Mouse (Mus musculus) mouse embryonic stem cell (cell line): Measurements from ENCODE around the gene Rgs6.

Experiments used
- in situ Hi-C, 2 experiments: fragments of 300-500 bp; cut with MboI; formaldehyde crosslinking; loops; 1 replicate in 1 of 2; 3 replicates in 1 of 2; pipeline ENCODE4 v1.14.3; 2019 to 2020; ENCODE audit warnings: low sequenced_read_pairs in 2 of 2, low pct_unique_long_range_greater_than_20kb in 1 of 2, mixed read lengths in 1 of 2; ENCODE audit not compliant: unreplicated experiment in 1 of 2

Rgs6 gene

DNA sequence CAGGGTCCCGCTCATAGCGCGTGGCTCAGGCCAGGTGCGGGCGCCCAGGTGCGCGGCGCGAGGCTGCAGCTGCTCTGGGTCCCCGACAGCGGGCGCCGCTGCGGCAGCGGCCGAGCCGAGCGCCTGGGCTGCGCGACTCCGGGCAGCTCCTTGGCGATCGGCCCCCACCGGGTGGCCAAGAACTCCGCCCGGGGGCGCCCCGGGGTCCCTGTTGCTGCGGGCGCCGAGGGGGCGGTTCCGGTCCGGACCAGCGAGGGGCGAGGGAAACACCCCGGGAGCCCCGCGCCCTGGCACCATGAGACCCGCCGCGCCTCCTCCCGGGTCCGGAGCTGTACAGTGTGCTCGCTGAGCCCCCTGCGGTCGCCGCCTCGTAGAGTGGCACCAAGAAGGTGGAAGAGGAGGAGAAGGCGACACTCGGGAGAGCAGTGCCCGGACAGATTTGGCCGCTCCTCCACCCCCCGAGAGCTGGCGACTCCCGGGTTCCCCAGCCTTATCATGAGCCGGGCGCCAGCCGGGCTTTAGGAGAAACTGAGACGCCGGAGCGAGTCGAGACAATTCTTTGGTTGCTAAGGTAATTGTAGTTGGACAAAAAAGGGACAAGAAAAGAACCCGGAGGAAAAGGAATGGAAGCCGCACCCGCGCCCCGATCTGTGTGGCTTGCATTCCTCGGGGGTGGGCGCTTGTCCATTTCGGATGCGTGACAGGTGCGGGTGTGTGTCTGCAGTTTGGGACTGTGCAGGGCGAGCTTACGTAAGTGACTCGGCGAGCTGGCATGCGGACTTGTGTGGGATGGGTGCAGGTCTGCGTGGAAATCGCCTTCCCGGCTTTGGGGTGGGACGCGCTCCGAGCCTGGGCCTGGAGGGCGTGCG lies 29.0 kb downstream of the Rgs6 start:
- in situ Hi-C loops: no loop called here

DNA sequence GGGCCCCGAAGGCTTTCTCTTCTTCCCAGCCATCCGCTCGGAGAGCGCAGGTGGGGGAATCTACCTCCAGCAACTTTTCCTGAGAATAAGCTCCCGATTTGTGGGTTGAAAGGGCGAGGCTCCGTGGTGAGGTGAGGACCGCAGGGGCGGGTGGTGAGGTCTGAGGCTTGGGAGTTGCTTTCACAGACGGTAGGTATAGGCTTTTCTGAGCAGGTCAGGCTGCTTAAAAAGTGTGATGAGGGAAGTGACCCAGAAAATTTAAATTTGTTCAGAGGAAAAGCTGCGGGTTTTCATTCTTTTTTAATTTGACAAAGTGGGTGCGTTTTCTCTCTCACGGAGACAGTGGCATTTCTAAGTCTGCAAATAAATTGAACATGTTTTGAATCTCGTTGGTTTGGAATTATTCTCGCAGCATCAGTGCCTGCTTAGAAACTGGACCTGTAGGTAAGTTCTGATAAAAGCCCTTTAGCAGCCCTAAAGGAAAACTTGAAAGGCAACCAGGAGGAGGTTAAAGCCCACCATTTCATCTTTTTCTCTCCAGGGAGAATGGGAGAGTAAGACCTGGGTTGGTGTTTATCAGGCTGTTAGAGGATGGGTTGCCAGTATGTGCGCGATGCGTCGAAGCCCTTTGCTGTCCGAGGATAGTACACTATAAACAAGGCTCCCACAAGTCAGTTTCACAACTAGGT lies 29.7 kb downstream of the Rgs6 start:
- in situ Hi-C loops: no loop called here

DNA sequence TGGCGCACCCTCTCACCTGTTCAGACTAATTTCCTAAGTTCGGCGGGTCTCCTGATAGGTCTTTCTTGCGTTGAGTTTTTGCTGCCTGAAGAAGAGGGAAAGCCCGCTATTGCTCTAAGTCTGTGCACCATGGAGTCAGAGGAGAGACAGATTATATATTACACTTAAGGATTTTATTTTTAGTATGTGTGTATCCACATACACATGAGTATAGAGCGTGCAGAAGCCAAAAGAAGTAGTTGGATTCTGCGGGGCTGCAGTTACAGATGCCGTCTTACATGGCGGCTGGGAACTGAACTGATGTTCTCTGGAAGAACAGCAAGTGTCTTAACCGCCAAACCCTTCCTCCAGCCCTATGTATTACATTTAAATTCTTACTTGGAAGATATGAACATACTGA lies 52.3 kb downstream of the Rgs6 start:
- in situ Hi-C loops: no loop called here

DNA sequence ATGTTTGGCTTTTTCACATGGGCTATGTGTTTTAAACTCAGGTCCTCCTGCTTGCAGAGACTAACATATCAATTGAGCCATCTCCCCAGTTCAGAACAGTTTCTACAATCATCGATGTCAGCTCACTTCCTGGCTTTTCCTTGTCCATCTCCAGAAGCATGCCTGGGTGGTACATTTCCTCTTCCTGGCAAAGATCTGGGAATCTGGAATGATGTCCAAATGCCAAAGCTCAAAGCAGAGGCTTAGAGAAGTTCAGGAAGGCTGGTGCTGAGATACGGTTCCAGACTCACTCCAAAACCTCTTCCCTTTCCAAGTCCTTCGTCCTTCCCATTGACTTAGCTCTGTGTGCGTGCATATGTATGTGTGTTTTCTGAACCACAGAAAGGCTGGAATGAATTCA lies 59.8 kb downstream of the Rgs6 start:
- in situ Hi-C loops: no loop called here

DNA sequence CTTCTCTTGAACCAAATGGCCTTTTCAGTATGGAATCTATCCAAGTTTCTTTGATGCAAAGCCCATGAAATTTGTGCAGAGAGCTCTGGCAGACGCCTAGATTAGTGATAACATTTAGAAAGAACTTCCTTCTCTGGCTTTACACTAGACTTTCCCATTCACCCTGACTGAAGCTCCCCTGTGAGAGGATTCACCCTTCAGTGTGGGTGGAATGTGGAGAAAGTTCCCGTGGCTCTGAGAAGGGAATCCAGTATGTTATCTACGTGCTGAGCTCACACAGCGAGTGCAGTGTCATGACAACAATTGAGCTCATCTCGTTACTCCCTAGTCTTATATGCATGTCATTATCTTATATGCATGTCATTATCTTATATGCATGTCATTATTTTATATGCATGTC lies 61.9 kb downstream of the Rgs6 start:
- in situ Hi-C loops: no loop called here

DNA sequence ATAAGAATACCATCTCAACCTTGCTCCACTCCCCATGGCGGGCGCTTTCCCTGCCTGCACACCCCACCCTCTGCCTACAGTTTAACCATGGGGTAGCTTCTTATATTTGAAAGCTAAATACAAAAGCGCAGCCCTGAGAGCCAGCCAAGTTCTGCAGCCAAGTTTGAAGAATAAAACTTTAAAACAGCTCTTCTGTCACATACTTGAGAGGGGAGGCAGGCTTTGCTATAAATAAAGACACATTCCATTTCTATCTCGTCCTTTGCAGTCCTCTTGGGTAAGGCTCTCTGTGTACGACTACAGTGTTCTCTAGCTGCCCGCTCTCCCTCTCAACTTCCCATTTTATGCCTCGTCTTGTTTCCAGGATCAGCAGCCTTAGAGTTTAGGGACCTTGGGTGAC lies 76.5 kb downstream of the Rgs6 start:
- in situ Hi-C loops: no loop called here

DNA sequence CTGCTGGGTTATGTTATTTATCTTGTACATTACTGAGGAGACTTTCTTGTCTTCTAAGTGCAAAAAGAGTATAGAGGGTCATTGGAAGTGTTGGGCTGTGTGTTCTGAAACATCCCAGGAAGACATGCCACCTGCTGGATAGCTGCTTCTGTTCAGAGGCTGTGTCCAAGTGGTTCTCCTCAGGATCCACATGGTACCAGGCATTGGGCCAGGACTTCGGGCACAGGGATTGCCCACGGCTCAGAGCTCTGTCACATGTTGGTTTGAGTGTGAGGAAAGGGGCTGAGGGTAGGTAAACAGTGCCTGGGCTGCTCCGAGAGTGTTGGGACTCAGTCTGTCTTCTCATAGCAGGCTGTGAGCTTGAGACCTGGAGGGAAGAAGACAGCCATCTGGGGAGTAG lies 79.3 kb downstream of the Rgs6 start:
- in situ Hi-C loops: no loop called here

DNA sequence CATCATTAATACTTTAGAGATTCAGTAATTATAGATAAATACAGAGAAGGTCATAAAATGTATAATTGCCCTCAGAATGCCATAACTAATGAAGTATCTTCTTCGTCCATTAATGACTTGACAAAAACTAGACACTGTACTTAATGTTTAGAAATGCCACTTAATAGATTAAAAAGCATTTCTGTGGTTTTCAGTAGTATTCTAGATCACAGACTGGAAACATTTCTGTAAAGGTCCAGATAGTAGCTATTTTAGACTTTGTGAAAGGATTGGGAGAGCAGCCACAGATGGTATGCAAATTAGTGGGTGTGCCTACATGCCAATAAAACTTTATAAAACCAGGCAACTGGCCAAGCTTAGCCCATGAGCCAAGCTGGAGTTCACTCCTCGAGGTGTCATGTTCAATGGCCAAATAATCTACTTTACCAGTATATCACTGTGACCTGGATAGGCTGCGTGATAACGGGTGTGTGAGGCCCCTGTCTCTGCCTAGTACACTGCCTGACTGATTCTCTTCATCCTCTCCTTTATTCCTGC lies 82.2 kb downstream of the Rgs6 start:
- in situ Hi-C loops: no loop called here

DNA sequence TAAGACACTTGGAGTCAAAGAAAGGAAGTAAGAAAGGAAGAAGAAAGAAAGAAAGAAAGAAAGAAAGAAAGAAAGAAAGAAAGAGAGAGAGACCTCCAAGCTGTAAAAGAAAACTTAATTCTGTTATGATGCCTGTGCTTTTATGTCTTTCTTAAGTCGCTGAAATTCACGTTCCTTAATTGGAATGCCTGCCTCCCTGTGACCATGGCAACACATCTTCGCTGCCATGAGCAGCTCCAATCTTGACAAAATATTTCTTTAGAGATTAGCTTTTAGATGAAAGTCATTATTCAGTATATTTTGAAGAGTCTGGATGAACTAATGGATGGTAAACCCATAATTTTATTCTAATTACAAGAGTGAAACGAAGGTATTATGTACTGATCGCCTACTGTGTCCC lies 83.5 kb downstream of the Rgs6 start:
- in situ Hi-C loops: no loop called here

DNA sequence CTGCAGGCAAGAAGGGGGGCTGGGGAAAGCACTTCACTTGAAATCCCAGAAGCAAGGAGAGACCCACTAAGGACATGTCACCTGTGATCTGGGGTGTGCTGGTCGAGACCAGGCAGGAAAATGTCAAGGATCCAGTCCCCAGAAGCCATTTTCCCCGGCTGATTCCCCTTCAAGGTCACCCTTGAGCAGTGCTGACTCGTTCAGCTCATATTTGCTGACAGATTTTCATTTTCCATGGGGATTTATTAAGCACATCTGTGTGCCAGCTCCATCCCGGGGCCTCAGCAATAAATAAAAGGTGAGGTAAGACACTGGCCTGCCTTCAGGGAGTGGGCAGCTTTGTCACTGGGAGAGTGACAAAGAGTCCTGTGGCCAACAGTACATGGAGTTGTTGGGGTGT lies 87.0 kb downstream of the Rgs6 start:
- in situ Hi-C loops: no loop called here

DNA sequence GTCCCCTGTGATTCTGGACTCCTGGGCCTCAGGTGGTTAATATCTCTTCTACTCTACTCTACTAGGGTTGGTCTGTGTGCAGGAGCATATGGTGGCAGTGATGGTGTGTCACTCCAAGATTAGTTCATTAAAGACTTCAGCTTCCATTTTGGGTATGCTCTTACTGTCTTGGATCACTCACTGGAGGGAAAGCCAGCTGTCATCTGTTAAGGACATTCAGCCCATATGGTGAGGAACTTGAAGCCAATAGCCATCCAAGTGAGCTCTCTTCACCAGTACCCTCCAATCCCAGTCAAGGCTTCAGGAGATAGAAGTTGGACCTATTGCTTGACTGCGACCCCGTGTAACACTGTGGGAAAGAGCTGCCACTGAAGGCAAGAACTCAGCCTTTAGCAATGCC lies 98.9 kb downstream of the Rgs6 start:
- in situ Hi-C loops: no loop called here

DNA sequence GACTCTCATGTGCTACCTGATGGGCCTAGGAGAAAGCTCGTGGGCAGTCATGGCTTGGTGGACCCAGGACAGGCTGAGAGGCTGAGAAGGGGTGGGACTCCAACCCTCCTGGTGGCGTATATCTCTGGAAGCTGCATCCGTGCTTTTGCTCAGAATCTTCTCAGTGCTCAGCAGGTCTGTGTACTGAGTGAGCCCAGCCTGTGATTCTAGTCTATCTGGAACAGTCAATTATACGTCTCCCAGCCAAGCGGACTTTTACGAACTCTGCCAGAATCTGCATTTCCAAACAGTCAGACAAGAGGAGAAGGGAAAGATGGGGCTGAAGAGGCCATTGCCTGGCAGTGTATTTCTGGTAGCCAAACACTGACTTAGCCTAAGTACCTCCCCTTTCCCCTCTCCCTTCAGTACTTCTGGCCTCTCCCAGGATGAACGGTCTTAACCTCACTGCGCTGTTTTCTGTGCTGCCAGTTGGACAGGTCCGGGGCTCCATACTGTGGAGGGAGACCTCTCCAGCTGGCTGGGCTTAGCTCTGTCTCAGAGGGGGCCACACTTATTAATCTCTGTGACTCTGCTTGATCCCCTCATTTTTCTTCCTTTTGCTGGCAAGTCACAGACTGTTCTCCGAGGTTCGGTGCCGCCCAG lies 110.9 kb downstream of the Rgs6 start:
- in situ Hi-C loops: no loop called here

DNA sequence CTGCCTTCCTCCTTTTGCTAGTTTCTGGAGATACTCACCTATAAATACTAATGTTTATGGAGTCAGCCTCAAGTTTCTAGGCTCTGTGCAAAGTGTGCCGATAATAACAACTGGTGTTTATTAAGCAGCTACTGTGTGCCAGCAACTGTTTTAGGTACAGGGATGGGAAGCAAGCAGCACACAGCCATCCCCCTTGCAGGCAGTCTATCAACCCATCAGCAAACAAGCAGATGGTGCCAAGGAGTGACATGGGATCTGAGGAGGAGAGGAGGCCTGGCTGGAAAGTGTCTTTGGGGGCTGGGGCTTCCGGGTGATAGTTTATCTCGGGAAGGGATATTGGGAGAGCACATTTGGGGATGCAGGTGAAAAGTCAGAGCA lies 111.4 kb downstream of the Rgs6 start:
- in situ Hi-C loops: no loop called here

DNA sequence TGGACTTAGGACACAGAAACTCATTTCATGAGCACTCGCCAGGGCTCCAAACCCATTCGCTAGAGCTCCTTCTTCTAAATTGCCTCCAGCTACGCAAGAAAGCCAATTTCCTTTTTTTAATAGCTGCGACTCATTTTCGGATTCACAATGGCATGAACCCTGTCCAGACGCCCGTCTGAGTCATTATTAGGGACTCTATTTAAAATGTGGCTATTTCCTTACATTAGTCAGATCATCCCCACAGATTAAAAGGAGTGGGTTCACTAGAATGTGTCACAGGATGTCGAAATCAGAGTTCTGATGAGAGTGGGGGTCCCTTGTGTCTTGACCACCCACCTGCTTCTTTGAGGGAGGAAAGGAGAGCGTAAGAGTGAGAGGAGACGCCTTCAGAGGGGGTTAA lies 112.1 kb downstream of the Rgs6 start:
- in situ Hi-C loops: no loop called here

DNA sequence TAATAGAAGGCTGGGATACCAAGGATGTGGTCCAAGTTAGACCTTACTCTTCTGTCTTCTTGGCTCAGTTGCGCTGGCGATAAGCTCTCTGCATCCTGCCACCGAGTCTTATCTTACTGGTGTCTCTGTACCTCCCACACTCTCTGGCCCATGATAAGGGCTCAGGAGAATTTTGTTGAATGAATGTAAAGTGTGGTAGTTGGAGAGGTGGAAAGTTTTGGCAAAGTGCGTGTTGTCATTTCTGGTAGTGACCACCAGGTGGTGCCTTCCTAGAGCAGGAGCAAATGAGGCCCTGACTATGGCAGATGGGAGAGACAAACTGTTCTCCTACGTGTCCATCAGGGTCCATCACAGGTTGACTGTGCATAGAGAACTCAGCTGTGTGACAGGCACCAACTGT lies 112.7 kb downstream of the Rgs6 start:
- in situ Hi-C loops: no loop called here

DNA sequence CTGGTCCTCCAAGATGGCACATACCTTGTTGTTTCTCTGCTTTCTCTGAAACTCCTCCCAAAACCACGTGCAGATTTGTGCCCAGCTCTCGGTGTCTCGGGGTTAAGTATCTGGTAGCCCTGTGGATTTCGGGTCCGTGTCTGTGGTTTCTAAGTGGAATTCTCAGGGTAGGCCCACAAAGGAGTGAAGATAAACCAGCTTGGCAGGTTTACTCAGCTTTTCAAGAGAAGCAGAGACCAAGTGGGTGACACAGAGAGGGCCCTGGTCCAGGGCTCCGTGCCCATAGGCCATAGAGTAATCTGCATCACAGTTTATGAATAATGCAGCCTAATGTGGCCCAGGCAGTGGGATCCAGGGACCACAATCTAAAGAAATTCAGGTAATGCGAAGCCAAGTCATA lies 113.3 kb downstream of the Rgs6 start:
- in situ Hi-C loops: no loop called here

DNA sequence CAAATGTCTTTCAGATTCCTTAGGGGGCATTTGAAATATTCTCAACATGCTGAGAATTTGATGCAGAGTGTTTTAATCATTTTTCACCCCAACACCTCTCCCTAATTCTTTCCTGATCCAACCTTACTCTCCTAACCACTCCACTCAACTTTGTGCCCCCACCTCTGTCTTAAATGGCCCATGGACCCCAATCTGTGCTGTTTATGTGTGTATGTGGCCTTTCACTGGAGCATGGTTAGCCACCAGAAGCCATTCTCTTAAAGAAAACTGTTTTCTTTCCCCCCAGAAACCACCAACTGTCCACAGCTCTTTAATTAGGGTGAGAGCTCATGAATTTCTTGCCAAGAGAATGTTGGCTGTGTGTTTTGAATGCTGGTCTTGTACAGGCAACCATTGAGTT lies 122.3 kb downstream of the Rgs6 start:
- in situ Hi-C loops: no loop called here

DNA sequence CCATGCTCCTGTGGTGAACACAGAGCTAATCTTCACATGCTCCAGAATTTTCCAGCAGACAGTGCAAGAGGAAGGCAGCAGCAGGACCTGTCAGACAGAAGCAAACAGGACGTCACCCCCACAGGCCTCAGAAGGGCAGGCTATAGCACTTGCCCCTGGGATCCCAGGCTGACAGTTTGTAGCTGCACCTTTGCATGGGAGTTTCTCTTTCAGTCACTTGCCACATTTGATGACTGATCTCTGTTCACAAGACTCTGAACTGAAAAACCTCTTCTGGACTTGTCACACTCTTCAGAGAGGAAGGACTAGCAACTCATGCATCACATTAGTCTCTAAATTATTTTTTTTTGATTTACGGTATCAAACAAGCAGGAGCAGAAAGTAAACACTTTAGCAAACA lies 126.2 kb downstream of the Rgs6 start:
- in situ Hi-C loops: no loop called here

DNA sequence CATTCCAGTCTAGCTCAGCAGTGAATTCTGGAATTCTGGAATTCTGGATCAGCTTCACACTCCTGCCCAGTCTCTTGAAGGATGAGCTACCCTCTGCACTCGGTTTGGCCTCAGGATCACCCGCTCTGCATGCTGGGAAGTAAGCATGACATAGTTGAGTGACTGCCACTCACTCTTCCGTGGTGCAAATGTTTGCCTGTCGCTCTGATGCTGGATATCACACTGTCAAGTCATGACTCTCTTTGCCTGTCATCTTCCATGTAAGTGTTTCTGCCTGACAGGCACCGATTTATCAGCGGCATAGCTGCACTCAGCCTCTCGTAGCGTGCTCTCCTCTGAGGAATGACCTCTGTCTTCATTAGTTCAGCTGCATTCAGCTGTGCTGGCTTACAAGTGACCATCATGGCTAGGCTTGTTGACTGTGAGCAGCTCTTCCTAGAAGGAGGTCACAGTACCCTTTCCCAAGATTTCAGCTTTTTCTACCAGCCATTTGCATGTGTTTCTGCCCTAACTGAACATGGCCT lies 135.0 kb downstream of the Rgs6 start:
- in situ Hi-C loops: no loop called here
